Mouse (Mus musculus): ENCODE measurements at regions not wholly inside any gene's neighbourhood (a gene's known extent, or its start where the extent isn't known, plus 50 kb on each side); places are given as distances from the start of the nearest gene placed in this dataset.

DNA sequence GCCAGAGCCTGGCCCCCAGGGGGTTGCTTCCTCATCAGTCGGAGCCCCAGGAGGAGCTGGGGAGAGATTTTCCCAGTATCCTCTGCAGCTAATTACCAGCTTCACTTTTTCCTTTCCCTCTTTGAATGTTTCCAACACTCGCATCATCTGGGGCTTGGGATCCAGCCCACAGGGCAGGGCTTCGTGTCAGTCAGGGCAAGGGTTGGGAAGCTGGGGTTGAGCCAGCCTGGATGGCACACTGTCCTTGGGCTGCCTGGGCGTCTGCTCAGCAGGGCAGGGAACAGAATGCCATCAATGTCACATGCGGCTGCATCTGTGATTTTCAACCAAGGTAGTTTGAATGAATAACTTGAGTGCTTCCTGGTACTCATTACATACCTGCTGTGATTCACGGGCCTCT lies 52.4 kb upstream of the Tle3 start:
- Histone ChIP-seq H3K4me1 (peaks cover 30% of the 10 kb centered on the region), H3K27me3 (peaks cover 95% of the 10 kb centered on the region), H3K27ac (no peak overlapping the region), H3K4me3 (no peak overlapping the region), H3K36me3 (no peaks in the 10 kb centered on the region), H3K4me2 (no peak overlapping the region), H3K9ac (no peak overlapping the region), H3K9me3 (no peaks in the 10 kb centered on the region)
- 70% methylated on average over 6 of the region's 6 CpGs for WGBS
- ATAC-seq (ENCODE audit: borderline replicate concordance, extremely low read depth, low FRiP score, low TSS enrichment), result no peak

DNA sequence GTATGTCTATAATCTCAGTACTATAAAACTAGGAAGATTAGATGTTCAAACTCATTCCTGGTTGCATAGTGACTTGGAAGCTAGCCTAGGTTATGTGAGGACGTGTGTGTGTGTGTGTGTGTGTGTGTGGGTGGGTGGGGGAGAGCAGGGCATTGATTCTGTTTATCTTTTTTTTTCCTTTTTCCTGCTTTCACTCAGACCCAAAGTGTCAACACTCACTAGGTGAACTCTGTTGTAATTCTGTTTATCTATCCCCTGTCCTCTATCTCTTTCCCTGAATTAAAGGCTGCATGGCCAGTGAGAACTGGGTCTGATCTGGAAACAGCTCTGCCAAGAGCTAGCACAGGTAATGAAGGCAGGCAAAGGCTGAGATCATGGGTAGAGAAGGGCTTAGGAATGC lies 50.9 kb upstream of the Tle3 start:
- Histone ChIP-seq H3K4me1 (peaks cover 20% of the 10 kb centered on the region), H3K27ac (no peak overlapping the region), H3K9ac (no peak overlapping the region), H3K36me3 (no peaks in the 10 kb centered on the region), H3K9me3 (no peaks in the 10 kb centered on the region), H3K4me2 (no peak overlapping the region), H3K27me3 (peaks cover 98% of the 10 kb centered on the region), H3K4me3 (no peak overlapping the region)
- WGBS, result 52% methylated on average over 1 of the region's 1 CpGs
- no peak for ATAC-seq (ENCODE audit: borderline replicate concordance, extremely low read depth, low FRiP score, low TSS enrichment)

DNA sequence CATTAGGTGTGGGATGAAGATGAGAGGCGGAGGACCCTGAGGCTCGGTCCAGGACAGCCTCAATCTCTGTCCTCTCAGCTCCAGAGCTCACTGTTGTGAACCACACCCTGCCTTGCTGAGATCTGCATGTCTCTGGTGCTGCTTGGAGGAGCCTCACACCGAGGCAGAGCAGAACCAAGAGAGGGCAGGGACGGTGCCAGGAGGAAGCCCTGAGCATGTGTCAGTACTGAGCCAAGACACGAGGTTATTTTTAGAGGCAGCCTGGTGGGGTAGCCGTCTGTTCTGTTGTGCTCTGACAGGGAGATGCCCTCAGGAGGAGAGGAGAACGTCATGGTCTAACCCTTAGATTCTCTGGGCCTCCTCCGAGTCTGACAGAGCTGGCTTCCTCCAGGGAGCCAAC lies 50.3 kb upstream of the Tle3 start:
- Histone ChIP-seq H3K27ac (no peak overlapping the region), H3K27me3 (peaks cover 98% of the 10 kb centered on the region), H3K4me3 (no peak overlapping the region), H3K9me3 (no peaks in the 10 kb centered on the region), H3K36me3 (no peaks in the 10 kb centered on the region), H3K4me2 (no peak overlapping the region), H3K4me1 (peaks cover 16% of the 10 kb centered on the region; the same call in 1 of the 2 replicates), H3K9ac (no peak overlapping the region)
- ATAC-seq (ENCODE audit: borderline replicate concordance, extremely low read depth, low FRiP score, low TSS enrichment), result peak; percentile 45; the same call in 1 of the 2 replicates
- WGBS, result 44% methylated on average over 8 of the region's 8 CpGs

DNA sequence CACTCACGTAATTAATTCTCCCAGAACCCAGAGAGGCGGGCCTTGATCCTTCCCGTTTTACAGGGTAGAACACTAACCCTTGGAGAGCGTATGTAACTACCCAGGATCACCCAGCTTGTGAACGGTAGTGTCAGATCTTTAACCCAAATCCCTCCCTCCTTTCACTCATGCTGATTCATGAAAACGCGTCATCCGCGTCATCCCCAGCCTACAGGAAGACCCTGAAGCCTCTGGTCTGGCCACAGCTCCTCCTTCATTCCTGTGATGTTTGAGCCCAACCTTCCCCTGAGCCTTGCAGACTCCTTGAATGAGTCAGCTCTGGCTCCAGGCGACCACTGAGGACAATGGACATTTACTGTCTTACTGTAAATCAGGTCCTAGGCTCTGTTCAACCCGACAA lies 49.8 kb upstream of the Tle3 start:
- Histone ChIP-seq H3K27ac (no peak overlapping the region), H3K9me3 (no peaks in the 10 kb centered on the region), H3K9ac (no peak overlapping the region), H3K4me1 (peaks cover 16% of the 10 kb centered on the region; the same call in 1 of the 2 replicates), H3K4me3 (no peak overlapping the region), H3K4me2 (no peak overlapping the region), H3K27me3 (peaks cover 98% of the 10 kb centered on the region), H3K36me3 (no peaks in the 10 kb centered on the region)
- 59% methylated on average over 11 of the region's 11 CpGs for WGBS
- ATAC-seq (ENCODE audit: borderline replicate concordance, extremely low read depth, low FRiP score, low TSS enrichment), result no peak; the same call in 1 of the 2 replicates

All from lung, embryonic 15.5 days (tissue).